Mouse (Mus musculus) CD4-positive helper T cell, adult 2 months (primary cell): ENCODE data around the gene Syde2.

ENCODE experiments used
- DNase-seq: peaks from one replicate; pipeline ENCODE4 v3.0.0-alpha.2; 2012; ENCODE audit warnings: low read depth, missing footprints, low spot score

Syde2 gene

GRCm38 (mm10) chr3:145987268-145987969 is at the start of gene Syde2:
Syde2 (plus strand) TSS chr3:145987870.
- peak; percentile 34 for DNase-seq

- DNase-seq = no peak
Measured at GRCm38 (mm10) chr3:145938405-145939349, 49.0 kb upstream of the Syde2 start.

- DNase-seq = no peak
Measured at GRCm38 (mm10) chr3:145939402-145939801, 48.3 kb upstream of the Syde2 start.

GRCm38 (mm10) chr3:145939971-145940370 is 47.7 kb upstream of the Syde2 start:
- DNase-seq = no peak

- DNase-seq = peak; percentile 85
Measured at GRCm38 (mm10) chr3:145941971-145942370, 45.7 kb upstream of the Syde2 start.

GRCm38 (mm10) chr3:145944348-145944747 is 43.3 kb upstream of the Syde2 start:
- no peak for DNase-seq

- no peak for DNase-seq
Measured at GRCm38 (mm10) chr3:145945904-145946303, 41.8 kb upstream of the Syde2 start.

- no peak for DNase-seq
Measured at GRCm38 (mm10) chr3:145946654-145947053, 41.0 kb upstream of the Syde2 start.

- no peak for DNase-seq
Measured at GRCm38 (mm10) chr3:145947539-145948204, 40.0 kb upstream of the Syde2 start.

GRCm38 (mm10) chr3:145950034-145950814 is 37.4 kb upstream of the Syde2 start:
- DNase-seq = peak; percentile 71

GRCm38 (mm10) chr3:145950815-145951130 is 36.9 kb upstream of the Syde2 start:
- DNase-seq = no peak

- DNase-seq = peak; percentile 38
Measured at GRCm38 (mm10) chr3:145951287-145952165, 36.1 kb upstream of the Syde2 start.

- DNase-seq = no peak
Measured at GRCm38 (mm10) chr3:145952945-145953344, 34.7 kb upstream of the Syde2 start.

- DNase-seq = no peak
Measured at GRCm38 (mm10) chr3:145953411-145953810, 34.3 kb upstream of the Syde2 start.

- no peak for DNase-seq
Measured at GRCm38 (mm10) chr3:145959824-145960223, 27.8 kb upstream of the Syde2 start.

GRCm38 (mm10) chr3:145962411-145962810 is 25.3 kb upstream of the Syde2 start:
- no peak for DNase-seq

GRCm38 (mm10) chr3:145963101-145964017 is 24.3 kb upstream of the Syde2 start:
- no peak for DNase-seq

- no peak for DNase-seq
Measured at GRCm38 (mm10) chr3:145964018-145964387, 23.7 kb upstream of the Syde2 start.

GRCm38 (mm10) chr3:145964473-145964872 is 23.2 kb upstream of the Syde2 start:
- DNase-seq = no peak
